Mouse (Mus musculus) retina, adult 2 months (tissue): ENCODE results near the gene Pfn2.
"Not testable (repeated sequence)": the region's sequence is repeated elsewhere in the genome, so short reads cannot be mapped to it uniquely, and the experiment has no call there.

Experiments
- DNase-seq: peaks from one replicate; pipeline ENCODE4 v3.0.0-alpha.2; 2012; ENCODE audit warnings: low read depth, low spot score

Gene Pfn2

GRCm38 (mm10) chr3:57847760-57848185 is at the start of gene Pfn2:
TSS of gene Pfn2 (minus strand) at chr3:57848079.
- peak; percentile 64 for DNase-seq

GRCm38 (mm10) chr3:57882945-57883344 is 35.1 kb upstream of the Pfn2 start:
- DNase-seq, result no peak

DNA sequence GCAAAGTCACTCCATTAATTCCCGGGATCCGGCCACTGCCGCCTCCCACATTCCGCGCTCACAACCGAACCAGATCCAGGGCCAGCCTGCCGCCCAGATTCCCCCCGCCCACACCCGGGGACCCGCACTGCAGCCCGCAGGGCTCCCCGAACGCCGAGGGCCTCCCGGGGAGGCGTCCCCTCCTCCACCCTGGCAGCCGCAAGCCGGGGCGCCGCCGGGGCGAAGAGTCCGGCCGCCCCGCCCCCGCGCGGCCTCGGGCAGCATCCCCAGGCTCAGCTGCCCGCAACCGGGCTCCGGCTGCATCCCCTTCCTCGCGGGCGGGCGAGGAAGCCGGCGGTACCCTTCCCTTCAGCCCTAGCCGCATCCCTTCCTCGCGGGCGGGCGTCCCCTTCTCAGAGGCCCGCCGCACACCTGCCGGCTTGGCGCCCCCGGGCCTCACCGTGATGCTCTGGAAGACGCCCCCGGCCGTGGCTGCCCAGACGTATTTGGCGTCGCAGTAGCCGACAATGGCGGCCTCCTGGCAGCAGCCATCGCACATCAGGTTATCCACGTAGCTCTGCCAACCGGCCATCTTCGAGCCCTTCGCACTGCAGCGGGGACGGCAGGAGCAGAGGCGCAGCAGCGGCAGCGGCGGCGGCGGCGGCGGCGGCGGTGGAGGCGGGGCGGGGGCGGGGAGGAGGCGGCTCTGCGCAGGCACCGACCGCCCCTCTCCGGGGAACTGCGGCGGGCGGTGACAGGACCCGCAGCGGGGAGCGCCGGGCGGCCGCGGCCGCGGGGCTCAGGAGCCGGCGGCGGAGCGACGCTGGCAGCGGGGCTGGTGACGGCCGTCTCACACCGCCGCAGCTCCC is 743 bp downstream of the Pfn2 start:
- DNase-seq, result peak; percentile 16

GRCm38 (mm10) chr3:57846662-57846911 is 1.3 kb downstream of the Pfn2 start:
- DNase-seq, result peak; percentile 36

GRCm38 (mm10) chr3:57845786-57846661 is 1.9 kb downstream of the Pfn2 start:
- DNase-seq, result peak; percentile 8

DNA sequence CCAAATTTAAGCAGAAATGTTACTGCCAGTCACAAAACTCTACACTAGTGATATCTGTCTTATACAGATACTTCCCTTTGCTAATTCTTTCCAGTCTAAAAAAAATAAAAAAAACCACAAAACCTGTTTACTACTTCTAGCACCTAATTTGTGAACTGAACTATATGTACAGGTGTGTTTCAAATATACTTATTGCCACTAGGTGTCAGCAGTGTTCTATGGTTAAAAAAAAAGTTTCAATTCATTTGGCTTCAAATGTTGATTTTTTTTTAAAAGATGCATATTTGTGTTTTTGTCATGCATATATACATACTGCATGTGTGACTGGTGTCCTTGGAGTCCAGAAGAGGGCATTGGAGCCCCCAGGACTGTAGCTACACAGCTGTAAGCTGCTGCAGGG is 4.1 kb downstream of the Pfn2 start:
- peak; percentile 11 for DNase-seq

DNA sequence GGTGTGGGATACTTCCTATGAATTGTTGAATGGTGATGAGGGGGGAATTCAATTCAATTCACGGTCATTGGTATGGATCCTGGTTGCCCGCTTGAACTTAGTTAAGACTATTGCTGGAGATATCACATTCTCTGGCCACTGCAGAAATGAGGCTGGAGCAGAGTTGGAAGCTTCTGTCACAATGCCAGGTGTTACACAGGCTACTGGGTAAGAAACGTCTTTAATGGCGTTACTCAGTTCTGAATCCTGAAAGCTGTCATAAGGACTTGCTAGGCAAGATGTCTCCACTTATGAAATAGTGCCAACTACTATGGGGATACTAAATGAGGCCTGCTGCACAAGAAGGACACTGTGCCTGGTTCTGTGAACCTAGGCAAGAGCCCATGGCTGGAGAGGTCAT is 11.0 kb downstream of the Pfn2 start:
- DNase-seq, result no peak

GRCm38 (mm10) chr3:57833585-57833984 is 14.3 kb downstream of the Pfn2 start:
- no peak for DNase-seq

DNA sequence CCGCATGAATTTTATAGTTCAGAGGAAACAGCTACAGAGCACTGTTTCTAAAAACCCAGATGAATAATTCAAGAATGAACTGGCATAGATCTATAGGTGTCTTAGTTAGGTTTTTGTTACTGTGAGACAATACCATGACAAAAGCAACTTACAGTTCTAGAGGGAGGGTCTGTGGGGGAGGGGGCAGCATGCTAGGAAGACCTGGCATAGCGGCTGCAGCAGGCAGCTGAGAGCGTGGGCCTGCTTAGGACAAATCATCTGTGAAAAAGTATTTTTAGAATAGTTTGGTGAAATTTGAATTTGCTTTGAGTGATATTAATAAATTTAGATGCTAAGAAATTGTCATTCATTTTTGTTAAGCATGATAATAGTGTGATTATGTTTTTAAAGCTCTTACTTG is 22.0 kb downstream of the Pfn2 start:
- DNase-seq, result no peak

- DNase-seq, result no peak
These were observed 32.4 kb downstream of the Pfn2 start for GRCm38 (mm10) chr3:57815447-57815846.

GRCm38 (mm10) chr3:57795071-57795470 is 52.8 kb downstream of the Pfn2 start:
- not testable (repeated sequence) for DNase-seq
